In the genomic region with DNA sequence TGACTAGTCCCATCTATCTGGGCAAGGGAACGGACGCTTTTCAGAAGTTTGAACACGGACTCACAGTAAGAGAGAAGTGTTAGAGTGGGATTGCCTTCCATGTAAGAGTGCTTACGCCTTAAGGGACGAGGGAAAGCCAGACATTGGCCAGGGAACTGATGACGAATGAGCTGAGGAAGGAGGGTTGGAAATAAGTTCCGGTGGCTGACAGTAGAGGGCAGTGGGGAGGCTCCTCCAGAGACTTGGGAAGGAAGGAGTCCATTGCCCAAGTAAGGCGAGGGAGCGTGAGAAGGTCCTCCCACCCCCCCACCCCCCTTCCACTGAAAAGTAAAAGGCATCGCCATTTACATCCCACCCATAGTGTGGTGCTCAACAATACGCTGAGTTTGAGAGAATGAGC, we compare ENCODE assay signal across 22 mouse cellular contexts.
DNase-seq lines count a peak whose midpoint lies in the region; ATAC-seq and TF ChIP-seq lines count a peak whose summit lies in the region.
"Had no signal": no experiment of that assay in that cellular context is flagged by ENCODE, and none has a peak within 500 bp of the region (broad histone marks: within the 10 kb centered on the region; RNA-seq: fewer than 3 reads in every experiment).

No protein-coding gene starts in this region.

- no peak overlapping the region for H3K9ac ChIP-seq in lung, postnatal 0 days (replicated peaks; ENCODE audit: low read depth)
- H3K9ac ChIP-seq in midbrain, embryonic 16.5 days (ENCODE audit: low read depth, low read length): no peak overlapping the region
- H3K9ac ChIP-seq: embryonic facial prominence, embryonic 12.5 days; forebrain, embryonic 15.5 days; lung, embryonic 15.5 days; neural tube, embryonic 15.5 days had no signal

- ATAC-seq in lung, postnatal 0 days: no peak
- ATAC-seq in megakaryocyte progenitor cell, adult 5-6 weeks (replicated peaks; ENCODE audit: poor library complexity): 0 out of 2 replicates have a peak, but pooled peaks have one; percentile 35
- no peak for ATAC-seq in midbrain, embryonic 16.5 days
- ATAC-seq: forebrain, embryonic 15.5 days had no signal

- no peak overlapping the region for H3K27ac ChIP-seq in kidney, adult 2 months (ENCODE audit: insufficient read depth, low read depth, low read length)
- no peak overlapping the region for H3K27ac ChIP-seq in lung, postnatal 0 days (ENCODE audit: low read length)
- H3K27ac ChIP-seq in midbrain, embryonic 16.5 days (ENCODE audit: low read length): no peak overlapping the region
- H3K27ac ChIP-seq: embryonic facial prominence, embryonic 12.5 days; forebrain, embryonic 15.5 days; lung, embryonic 15.5 days; neural tube, embryonic 15.5 days had no signal

- no peak for TF ChIP-seq EP300 in lung, postnatal 0 days (IDR thresholded peaks at IDR 0.05)

- no peak for TF ChIP-seq POLR2A in kidney, adult 2 months (IDR thresholded peaks at IDR 0.05; ENCODE audit: low read depth, low read length)

- H3K9me3 ChIP-seq in lung, postnatal 0 days (ENCODE audit: low read length): no peaks in the 10 kb centered on the region
- no peaks in the 10 kb centered on the region for H3K9me3 ChIP-seq in midbrain, embryonic 16.5 days (replicated peaks; ENCODE audit: control insufficient read depth, low read length, poor library complexity, severe bottlenecking)
- H3K9me3 ChIP-seq: embryonic facial prominence, embryonic 12.5 days; forebrain, embryonic 15.5 days; G1E; lung, embryonic 15.5 days; neural tube, embryonic 15.5 days had no signal

- WGBS in kidney, adult 2 months: 95% methylated on average over 11 of the region's 11 CpGs
- 83% methylated on average over 11 of the region's 11 CpGs for WGBS in lung, postnatal 0 days
- WGBS in midbrain, embryonic 16.5 days: 91% methylated on average over 11 of the region's 11 CpGs

- no peaks in the 10 kb centered on the region for H3K4me1 ChIP-seq in kidney, adult 2 months (ENCODE audit: control insufficient read depth, insufficient read depth, low read length)
- H3K4me1 ChIP-seq in lung, postnatal 0 days (ENCODE audit: insufficient read depth, low read depth, low read length): no peaks in the 10 kb centered on the region
- H3K4me1 ChIP-seq in midbrain, embryonic 16.5 days (ENCODE audit: control insufficient read depth, insufficient read depth, low read length): no peaks in the 10 kb centered on the region
- H3K4me1 ChIP-seq: embryonic facial prominence, embryonic 12.5 days; forebrain, embryonic 15.5 days; lung, embryonic 15.5 days; neural tube, embryonic 15.5 days had no signal

- no peaks in the 10 kb centered on the region for H3K27me3 ChIP-seq in kidney, adult 2 months (replicated peaks; ENCODE audit: control insufficient read depth, insufficient read depth, low read length)
- H3K27me3 ChIP-seq in lung, postnatal 0 days (replicated peaks; ENCODE audit: insufficient read depth, low read length): no peaks in the 10 kb centered on the region
- no peaks in the 10 kb centered on the region for H3K27me3 ChIP-seq in midbrain, embryonic 16.5 days (ENCODE audit: control insufficient read depth, insufficient read depth, low read depth, low read length)
- H3K27me3 ChIP-seq: embryonic facial prominence, embryonic 12.5 days; forebrain, embryonic 15.5 days; lung, embryonic 15.5 days; neural tube, embryonic 15.5 days had no signal

- DNase-seq in kidney, adult 2 months: no peak
- no peak for DNase-seq in kidney, postnatal 14 days
- no peak for DNase-seq in lung, postnatal 0 days (ENCODE audit: low spot score)
- DNase-seq in lung, postnatal 36 days: no peak
- DNase-seq in R1 (ENCODE audit: low read depth, low spot score): peak; percentile 89
- DNase-seq in urinary bladder, postnatal 25 days (ENCODE audit: low spot score): no peak
- DNase-seq: adrenal gland, adult 2 months; B cell, adult 2 months; cerebellum, adult 11 months; cerebellum, postnatal 36 days; layer of hippocampus, postnatal 36 days; left cerebral cortex, postnatal 4 days; thymus, adult 18-20 months had no signal

- H3K4me2 ChIP-seq in lung, postnatal 0 days (replicated peaks; ENCODE audit: low read depth, low read length): no peak overlapping the region
- no peak overlapping the region for H3K4me2 ChIP-seq in midbrain, embryonic 16.5 days (ENCODE audit: low read length)
- H3K4me2 ChIP-seq: embryonic facial prominence, embryonic 12.5 days; forebrain, embryonic 15.5 days; lung, embryonic 15.5 days; midbrain, embryonic 11.5 days; neural tube, embryonic 15.5 days had no signal

- H3K36me3 ChIP-seq in kidney, adult 2 months (ENCODE audit: control insufficient read depth, insufficient read depth, low read length): no peaks in the 10 kb centered on the region
- no peaks in the 10 kb centered on the region for H3K36me3 ChIP-seq in lung, postnatal 0 days (ENCODE audit: insufficient read depth, low read length)
- no peaks in the 10 kb centered on the region for H3K36me3 ChIP-seq in midbrain, embryonic 16.5 days (ENCODE audit: control insufficient read depth, insufficient read depth, low read length)
- H3K36me3 ChIP-seq: embryonic facial prominence, embryonic 12.5 days; forebrain, embryonic 15.5 days; G1E; lung, embryonic 15.5 days; neural tube, embryonic 15.5 days had no signal

- TF ChIP-seq CTCF in kidney, adult 2 months (conservative IDR thresholded peaks at IDR 0.05; ENCODE audit: insufficient read depth, insufficient read length, low read depth, low read length): peak; percentile 36; the same call in 1 of the 2 replicates
- TF ChIP-seq CTCF in lung, postnatal 0 days (IDR thresholded peaks at IDR 0.05): peak; percentile 38

- H3K4me3 ChIP-seq in kidney, adult 2 months (ENCODE audit: insufficient read depth, low read depth, low read length): no peak overlapping the region
- H3K4me3 ChIP-seq in lung, postnatal 0 days (ENCODE audit: low read depth, low read length): no peak overlapping the region
- H3K4me3 ChIP-seq in midbrain, embryonic 16.5 days (ENCODE audit: low read depth, low read length): no peak overlapping the region
- H3K4me3 ChIP-seq: embryonic facial prominence, embryonic 12.5 days; forebrain, embryonic 15.5 days; lung, embryonic 15.5 days; myocyte; neural tube, embryonic 15.5 days had no signal
